Mouse (Mus musculus) liver, embryonic 14.5 days (tissue): ENCODE results near the gene Vegfb. TPM values are rescaled to one million over a fixed set of nuclear protein-coding genes. Genes with fewer than 3 reads are reported as not detected.

Experiments
- ATAC-seq: fragments of 200-750 bp; cut with Nextera tagmentation; 2 replicates; pipeline ENCODE4 v1.8.0; 2017; ENCODE audit warnings: moderate number of reproducible peaks, mild to moderate bottlenecking, moderate library complexity; ENCODE audit not compliant: insufficient read depth
- DNase-seq, 3 experiments: peaks; one replicate each; pipeline ENCODE4 v3.0.0-alpha.2; 2012 to 2013; ENCODE audit warnings: low read depth in 3 of 3, low spot score in 3 of 3
- H3K27ac ChIP-seq: fragments of 300-500 bp; sonication (generic); 2 replicates; pipeline ENCODE4 v1.5.1; 2014; ENCODE audit warnings: moderate library complexity, mild to moderate bottlenecking, control low read depth, inconsistent platforms
- H3K27me3 ChIP-seq: fragments of 300-500 bp; sonication (generic); 2 replicates; pipeline ENCODE4 v1.6.1; 2014; ENCODE audit warnings: mild to moderate bottlenecking, low read length, moderate library complexity; ENCODE audit not compliant: control insufficient read depth, insufficient read depth
- H3K36me3 ChIP-seq: fragments of 300-500 bp; sonication (generic); replicated peaks from 2 replicates; pipeline ENCODE4 v1.6.1; 2014; ENCODE audit warnings: low read depth; ENCODE audit not compliant: control insufficient read depth, insufficient read depth
- H3K4me1 ChIP-seq, 2 experiments: fragments of 200-500 bp in 1 of 2; fragments of 300-500 bp in 1 of 2; sonication (generic) in 1 of 2; replicated peaks; 2 replicates each; pipeline ENCODE4 v1.6.1; 2012 to 2014; ENCODE audit warnings: antibody characterized with exemption in 1 of 2, inconsistent platforms in 1 of 2, low read length in 1 of 2; ENCODE audit not compliant: control insufficient read depth in 2 of 2, insufficient read depth in 2 of 2
- H3K4me2 ChIP-seq: fragments of 300-500 bp; sonication (generic); 2 replicates; pipeline ENCODE4 v1.6.1; 2014; ENCODE audit warnings: low read depth, mild to moderate bottlenecking, control low read depth, moderate library complexity
- H3K4me3 ChIP-seq, 2 experiments: fragments of 200-500 bp in 1 of 2; fragments of 300-500 bp in 1 of 2; sonication (generic) in 1 of 2; 2 replicates each; pipeline ENCODE4 v1.5.1; 2012 to 2014; ENCODE audit warnings: low read depth in 2 of 2, low read length in 2 of 2, mild to moderate bottlenecking in 2 of 2, control low read depth in 1 of 2, inconsistent platforms in 1 of 2, moderate library complexity in 1 of 2; ENCODE audit not compliant: insufficient read depth in 1 of 2
- H3K9ac ChIP-seq: fragments of 300-500 bp; sonication (generic); replicated peaks from 2 replicates; pipeline ENCODE4 v1.6.1; 2014; ENCODE audit warnings: mild to moderate bottlenecking, control low read depth, moderate library complexity
- H3K9me3 ChIP-seq: fragments of 300-500 bp; sonication (generic); 2 replicates; pipeline ENCODE4 v1.6.1; 2016; ENCODE audit warnings: low read length, mixed read lengths; ENCODE audit not compliant: control insufficient read depth
- CTCF ChIP-seq: IDR thresholded peaks from 2 replicates; pipeline ENCODE4 v1.5.1; 2016; ENCODE audit warnings: antibody characterized with exemption, low read depth, control low read depth
- EP300 ChIP-seq: IDR thresholded peaks from 2 replicates; pipeline ENCODE4 v1.6.1; 2016; ENCODE audit warnings: antibody characterized with exemption, low read depth
- WGBS: fragments of 180-500 bp; shearing (Covaris S2); extraction: QIAGEN DNeasy Blood & Tissue Kit; methylation state at CpG from one replicate; pipeline ENCODE4 v1.1.7; 2014; ENCODE audit not compliant: insufficient replicate concordance; 5-methylcytosine and 5-hydroxymethylcytosine counted together
- polyA plus RNA-seq, 2 experiments: library from polyadenylated mRNA; depleted of rRNA in 1 of 2; stranded (reverse) in 1 of 2; unstranded in 1 of 2; fragments of >200 nt; fragmentation: Nextera tagmentation in 1 of 2; extraction: Ambion mirVana in 1 of 2; gene quantifications; 2 replicates each; pipeline versions ENCODE4 v1.2.1 to v1.2.3; 2012 to 2014

Gene Vegfb
- polyA plus RNA-seq, 2 experiments, result 7.6 to 9.5 TPM

GRCm38 (mm10) chr19:6979486-6980380, 7.7 kb downstream of the Vegfb start:
- WGBS, result under 1% methylated on average over 59 of the region's 59 CpGs
- Histone ChIP-seq H3K27me3 (no peaks in the 10 kb centered on the region), H3K4me1 (peaks cover 7 to 21% of the 10 kb centered on the region in 2 experiments; a peak in 3 of 4 replicates)

GRCm38 (mm10) chr19:6979001-6979479, 8.4 kb downstream of the Vegfb start:
- 5% methylated on average over 11 of the region's 11 CpGs for WGBS
- no peak for ATAC-seq
- H3K36me3 ChIP-seq, result peaks cover 6% of the 10 kb centered on the region
- TF ChIP-seq CTCF, result no peak
- H3K27me3 ChIP-seq, result no peaks in the 10 kb centered on the region
- peak overlapping the region; percentile 63 for H3K27ac ChIP-seq
- H3K4me2 ChIP-seq, result peak overlapping the region; percentile 90
- no peaks in the 10 kb centered on the region for H3K9me3 ChIP-seq
- peak overlapping the region; percentile 70 for H3K9ac ChIP-seq
- DNase-seq, result peak in 1 of 3 experiments; percentile 59
- peaks cover 8 to 22% of the 10 kb centered on the region in 2 experiments for H3K4me1 ChIP-seq
- H3K4me3 ChIP-seq, result peak overlapping the region; percentile 70 to 83

More at GRCm38 (mm10) chr19:6979486-6980380, 7.7 kb downstream of the Vegfb start:
- Histone ChIP-seq H3K36me3 (peaks cover 6% of the 10 kb centered on the region), H3K4me2 (peak overlapping the region; percentile 90), H3K9me3 (no peaks in the 10 kb centered on the region), H3K4me3 (peak overlapping the region; percentile 83 to 93), H3K27ac (peak overlapping the region; percentile 63), H3K9ac (peak overlapping the region; percentile 75)
- peak; percentile 82 for TF ChIP-seq CTCF
- no peak for TF ChIP-seq EP300
- peak; percentile 85 for ATAC-seq
- peak; percentile 98 for DNase-seq

GRCm38 (mm10) chr19:6978639-6978974, 8.8 kb downstream of the Vegfb start:
- DNase-seq, result no peak
- Histone ChIP-seq H3K36me3 (peaks cover 6% of the 10 kb centered on the region), H3K9ac (peak overlapping the region; percentile 70), H3K4me3 (peak overlapping the region; percentile 70 to 83), H3K27ac (peak overlapping the region; percentile 63), H3K4me1 (peaks cover 12 to 25% of the 10 kb centered on the region in 2 experiments), H3K4me2 (peak overlapping the region; percentile 90), H3K27me3 (no peaks in the 10 kb centered on the region), H3K9me3 (no peaks in the 10 kb centered on the region)
- WGBS, result 28% methylated on average over 3 of the region's 3 CpGs
- TF ChIP-seq EP300 (no peak), CTCF (no peak)
- no peak for ATAC-seq

DNA sequence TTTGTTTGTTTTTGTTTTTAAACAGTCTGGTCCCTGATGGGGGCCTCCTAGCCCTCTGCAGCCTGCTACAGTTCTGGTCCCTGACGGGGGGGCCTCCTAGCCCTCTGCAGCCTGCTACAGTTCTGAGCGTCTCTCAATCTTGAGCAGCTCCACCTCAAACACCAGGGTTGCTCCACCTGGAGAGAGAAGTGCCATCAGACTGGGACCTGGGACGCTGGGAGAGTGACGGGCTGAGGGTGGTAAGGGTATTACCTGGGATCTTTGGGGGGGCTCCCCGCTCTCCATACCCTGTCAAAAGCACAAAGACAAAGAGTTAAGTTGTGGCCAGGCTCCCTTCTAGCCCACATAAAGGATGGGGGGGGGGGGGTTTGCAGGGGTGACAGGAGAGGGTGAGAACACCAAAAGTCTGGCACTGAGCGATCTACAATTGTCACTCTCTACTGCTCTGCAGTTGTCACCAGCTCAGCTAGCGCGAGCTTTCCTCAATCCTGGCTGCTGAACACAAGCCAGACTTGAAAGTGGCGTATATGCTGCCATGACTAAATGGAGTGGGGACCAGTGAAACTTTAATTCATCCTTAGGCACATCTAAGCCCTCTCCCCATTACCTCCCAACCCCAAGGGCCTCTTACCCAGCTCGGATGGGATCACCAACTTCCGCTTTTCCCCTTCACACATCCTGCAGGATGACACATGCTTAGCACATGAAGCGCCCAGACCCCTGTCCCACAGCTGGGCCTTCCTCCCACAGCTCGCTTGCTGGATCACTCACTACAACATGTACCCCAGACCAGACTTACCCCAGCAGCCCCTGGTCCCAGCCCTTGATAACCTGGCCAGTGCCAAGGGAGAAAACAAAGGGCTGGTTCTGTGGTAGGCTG, 9.5 kb downstream of the Vegfb start:
- peak overlapping the region; percentile 63 for H3K27ac ChIP-seq
- H3K9me3 ChIP-seq, result no peaks in the 10 kb centered on the region
- DNase-seq (no peak), ATAC-seq (no peak)
- peak overlapping the region; percentile 5 to 83; a peak in 3 of 4 replicates for H3K4me3 ChIP-seq
- peak overlapping the region; percentile 90 for H3K4me2 ChIP-seq
- H3K36me3 ChIP-seq, result peaks cover 6% of the 10 kb centered on the region
- TF ChIP-seq EP300 (no peak), CTCF (no peak)
- WGBS, result 71% methylated on average over 13 of the region's 13 CpGs
- peaks cover 12 to 25% of the 10 kb centered on the region in 2 experiments for H3K4me1 ChIP-seq
- no peaks in the 10 kb centered on the region for H3K27me3 ChIP-seq
- no peak overlapping the region; the same call in 1 of the 2 replicates for H3K9ac ChIP-seq
